Mouse (Mus musculus) 3134 (cell line): ENCODE results near the gene Soat2.

ENCODE experiments used
- DNase-seq: peaks from one replicate; pipeline ENCODE4 v3.0.0-alpha.2; 2011; ENCODE audit warnings: low spot score; ENCODE audit not compliant: insufficient read length; ENCODE audit errors: extremely low read depth

The Soat2 gene

DNA sequence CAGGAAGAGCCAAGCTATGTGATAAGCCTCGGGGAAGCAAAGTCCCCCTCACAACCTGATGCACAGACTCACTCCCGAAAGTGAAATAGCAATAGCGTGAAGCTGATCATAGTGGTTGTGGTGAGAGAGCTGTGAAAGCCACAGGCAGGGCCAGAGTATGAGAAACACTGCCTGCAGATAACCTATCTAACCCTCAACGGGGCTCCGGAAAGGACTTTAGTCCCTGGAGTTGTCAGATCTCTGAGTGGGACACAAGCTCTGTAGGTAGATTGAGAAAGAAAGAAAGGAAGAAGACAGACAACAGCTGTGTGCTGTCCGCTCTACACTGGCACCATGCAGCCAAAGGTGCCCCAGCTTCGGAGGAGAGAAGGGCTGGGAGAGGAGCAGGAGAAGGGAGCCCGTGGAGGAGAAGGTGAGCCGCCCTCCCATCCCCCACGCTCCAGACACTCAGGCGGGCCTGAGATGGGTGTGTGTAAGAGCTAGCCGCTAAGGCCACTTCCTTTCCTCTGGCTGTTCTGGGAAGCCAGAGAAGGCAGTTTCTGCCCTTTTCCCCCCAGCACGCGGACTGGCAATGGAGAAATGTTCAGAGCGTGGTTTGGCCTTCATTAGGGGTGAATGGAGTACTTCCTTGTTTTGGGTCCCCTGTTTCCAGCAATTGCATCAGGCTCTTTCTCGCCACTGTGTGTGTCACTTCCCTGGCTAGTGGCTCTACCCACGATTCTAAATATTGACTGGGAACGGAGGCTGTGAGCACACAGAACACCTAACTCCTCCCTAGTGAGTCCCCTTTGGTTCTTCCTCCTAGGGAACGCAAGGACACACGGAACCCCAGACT lies at the start of gene Soat2:
Gene Soat2 (plus strand): TSS at position 226 of the 835 bp plus-strand sequence.
- DNase-seq: peak; percentile 53

- DNase-seq: peak; percentile 64
These were observed 49.2 kb upstream of the Soat2 start for GRCm38 (mm10) chr15:102100996-102101671.

DNA sequence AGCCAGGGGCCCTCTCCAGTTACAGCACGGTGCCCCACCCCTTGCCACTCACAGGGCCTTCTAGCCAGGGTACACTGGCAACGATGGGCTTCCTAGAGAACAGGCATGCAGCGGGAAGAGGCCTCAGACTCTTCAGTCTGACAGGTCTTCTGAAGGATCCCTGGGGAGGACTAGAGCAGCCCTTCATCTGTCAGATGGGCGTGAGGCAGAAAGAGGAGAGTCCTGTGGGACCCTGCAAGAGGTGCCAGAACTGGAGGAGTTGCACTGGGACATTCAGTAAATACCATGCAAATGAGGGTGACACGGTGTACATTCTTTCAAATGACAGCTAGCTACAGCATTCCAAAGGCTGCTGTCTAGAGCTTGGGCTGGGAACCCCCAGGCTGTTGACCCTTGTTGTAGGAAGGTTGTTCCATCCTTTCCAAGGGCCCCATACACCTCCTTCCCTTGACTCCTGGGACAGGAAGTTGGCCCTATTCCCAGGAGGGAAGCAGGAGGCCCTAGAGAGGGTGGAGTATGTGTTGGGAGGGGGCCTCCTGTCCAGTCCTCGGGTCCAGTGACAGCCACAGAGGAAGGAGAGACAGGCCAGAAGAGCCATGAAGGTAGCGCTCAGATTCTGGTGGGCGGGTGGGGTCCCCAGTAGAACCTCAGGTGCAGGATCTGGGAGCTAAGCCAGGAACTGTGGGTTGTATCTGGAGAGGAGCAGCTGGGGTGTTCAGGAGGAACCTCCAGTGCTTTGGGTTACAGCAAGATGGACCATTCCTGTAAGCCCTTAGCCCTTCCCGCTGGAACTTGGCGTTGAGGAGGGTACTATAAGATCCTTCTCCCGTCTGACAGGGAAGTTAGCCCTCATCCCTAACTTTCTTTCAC lies 48.4 kb upstream of the Soat2 start:
- DNase-seq: peak; percentile 77

GRCm38 (mm10) chr15:102102548-102103121 lies 47.7 kb upstream of the Soat2 start:
- DNase-seq: peak; percentile 80

- peak; percentile 76 for DNase-seq
These were observed 46.9 kb upstream of the Soat2 start for GRCm38 (mm10) chr15:102103371-102103946.

- peak; percentile 81 for DNase-seq
These were observed 46.3 kb upstream of the Soat2 start for GRCm38 (mm10) chr15:102103947-102104555.

DNA sequence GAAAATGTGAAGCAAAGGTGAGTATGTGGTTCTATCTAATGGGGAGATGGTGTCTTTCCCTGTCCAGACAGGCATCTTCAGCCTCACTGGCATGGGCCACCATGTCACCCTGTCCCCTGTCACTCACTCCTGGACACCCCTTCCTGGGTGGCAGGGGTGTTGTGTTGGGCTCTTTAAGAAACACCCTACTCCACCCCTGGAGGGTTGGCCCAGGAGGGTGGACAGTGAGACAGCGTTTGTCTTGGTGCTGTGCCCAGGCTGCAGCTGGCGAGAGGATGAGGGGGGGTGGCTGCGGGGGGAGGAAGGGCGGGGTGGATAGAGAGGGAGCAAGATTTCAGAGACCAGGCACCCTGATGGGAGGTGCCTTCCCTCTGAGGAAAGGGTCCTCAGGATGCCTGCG lies 45.0 kb upstream of the Soat2 start:
- peak; percentile 84 for DNase-seq

- DNase-seq: no peak
These were observed 44.3 kb upstream of the Soat2 start for GRCm38 (mm10) chr15:102105764-102106730.

- DNase-seq: no peak
These were observed 43.4 kb upstream of the Soat2 start for GRCm38 (mm10) chr15:102106754-102107456.

DNA sequence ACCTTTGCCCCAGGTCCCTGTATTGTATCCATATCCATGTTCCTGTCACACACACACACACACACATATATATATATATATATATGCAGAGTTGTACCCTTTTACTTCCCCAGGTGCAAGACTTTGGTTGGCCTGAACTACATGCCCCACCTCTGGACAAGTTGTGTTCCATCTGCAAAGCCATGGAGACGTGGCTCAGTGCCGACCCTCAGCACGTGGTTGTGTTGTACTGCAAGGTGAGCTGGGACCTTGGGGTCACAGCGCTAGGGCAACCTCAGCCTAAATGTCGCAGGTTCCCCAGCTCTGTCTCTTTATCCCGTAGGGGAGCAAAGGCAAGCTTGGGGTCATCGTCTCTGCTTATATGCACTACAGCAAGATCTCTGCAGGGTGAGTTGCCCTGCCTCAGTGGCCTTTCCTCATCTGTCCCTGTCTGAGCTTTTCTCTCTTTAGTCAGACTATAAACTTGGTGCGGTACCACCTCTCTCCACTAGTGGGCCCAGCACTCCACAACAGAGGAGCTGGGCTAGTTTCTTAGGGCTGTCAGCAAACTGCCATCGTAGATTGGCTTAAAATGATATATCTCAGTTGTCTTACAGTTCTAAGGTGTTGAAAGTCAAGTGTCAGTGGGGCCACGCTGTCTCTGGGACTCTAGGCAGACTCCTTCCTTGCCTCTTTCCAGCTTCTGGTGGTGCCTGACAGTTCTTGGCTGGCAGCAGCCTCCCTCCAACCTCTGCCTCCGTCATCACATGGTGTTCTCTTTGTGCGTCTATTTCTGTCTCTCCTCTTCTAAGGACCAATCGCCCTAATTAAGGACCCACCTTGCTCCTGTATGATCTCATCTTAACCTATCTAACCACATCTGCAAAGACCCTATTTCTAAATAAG lies 42.4 kb upstream of the Soat2 start:
- peak; percentile 23 for DNase-seq

GRCm38 (mm10) chr15:102108651-102109525 lies 41.4 kb upstream of the Soat2 start:
- DNase-seq: peak; percentile 41

- DNase-seq: no peak
These were observed 40.1 kb upstream of the Soat2 start for GRCm38 (mm10) chr15:102110271-102110670.

DNA sequence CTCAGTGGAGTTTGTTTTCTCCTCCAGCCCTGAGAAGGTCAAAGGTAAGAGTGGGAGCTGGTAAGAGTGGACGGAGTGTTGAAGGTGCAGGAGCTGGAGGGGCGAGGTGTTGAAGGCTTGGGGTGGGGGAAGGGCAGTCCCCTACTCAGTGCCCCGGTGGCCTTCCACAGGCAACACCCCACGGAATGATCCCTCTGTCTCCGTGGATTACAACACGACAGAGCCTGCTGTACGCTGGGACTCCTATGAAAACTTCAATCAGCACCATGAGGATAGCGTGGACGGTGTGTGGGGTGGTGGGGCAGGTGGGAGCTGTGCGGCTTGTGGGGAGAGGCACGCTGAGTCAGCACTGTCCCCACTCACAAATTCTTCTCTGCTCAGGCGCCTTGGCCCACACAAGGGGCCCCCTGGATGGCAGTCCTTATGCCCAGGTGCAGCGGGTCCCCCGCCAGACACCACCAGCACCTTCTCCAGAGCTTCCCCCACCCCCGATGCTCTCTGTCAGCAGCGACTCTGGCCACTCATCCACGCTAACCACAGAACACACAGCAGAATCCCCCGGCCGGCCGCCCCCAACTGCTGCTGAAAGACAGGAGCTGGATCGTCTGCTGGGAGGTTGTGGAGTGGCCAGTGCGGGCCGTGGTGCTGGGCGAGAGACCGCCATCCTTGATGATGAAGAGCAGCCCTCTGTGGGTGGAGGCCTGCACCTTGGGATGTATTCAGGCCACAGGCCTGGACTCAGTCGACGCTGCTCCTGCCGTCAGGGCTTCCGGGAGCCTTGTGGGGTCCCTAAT lies 39.4 kb upstream of the Soat2 start:
- DNase-seq: no peak

GRCm38 (mm10) chr15:102111495-102111829 lies 38.9 kb upstream of the Soat2 start:
- no peak for DNase-seq

DNA sequence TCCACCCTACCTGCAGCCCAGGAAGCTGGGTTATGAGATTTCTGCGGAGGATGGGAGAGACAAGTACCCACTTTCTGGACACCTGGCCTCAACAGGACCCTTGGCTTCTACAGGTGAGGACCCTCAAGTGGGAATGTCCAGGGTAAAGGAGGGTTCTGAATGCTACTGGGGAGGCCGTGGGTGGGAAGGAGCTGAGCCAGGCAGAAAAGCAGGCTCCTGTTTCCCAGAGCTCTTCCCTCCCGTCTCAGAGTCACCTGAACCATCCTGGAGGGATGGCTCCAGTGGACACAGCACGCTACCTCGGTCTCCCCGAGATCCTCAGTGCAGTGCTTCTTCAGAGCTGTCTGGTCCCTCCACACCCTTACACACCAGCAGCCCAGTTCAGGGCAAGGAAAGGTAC lies 38.1 kb upstream of the Soat2 start:
- no peak for DNase-seq

- DNase-seq: no peak
These were observed 37.5 kb upstream of the Soat2 start for GRCm38 (mm10) chr15:102112827-102113226.
